ENCODE assay signal across 16 mouse cellular contexts in the genomic region with DNA sequence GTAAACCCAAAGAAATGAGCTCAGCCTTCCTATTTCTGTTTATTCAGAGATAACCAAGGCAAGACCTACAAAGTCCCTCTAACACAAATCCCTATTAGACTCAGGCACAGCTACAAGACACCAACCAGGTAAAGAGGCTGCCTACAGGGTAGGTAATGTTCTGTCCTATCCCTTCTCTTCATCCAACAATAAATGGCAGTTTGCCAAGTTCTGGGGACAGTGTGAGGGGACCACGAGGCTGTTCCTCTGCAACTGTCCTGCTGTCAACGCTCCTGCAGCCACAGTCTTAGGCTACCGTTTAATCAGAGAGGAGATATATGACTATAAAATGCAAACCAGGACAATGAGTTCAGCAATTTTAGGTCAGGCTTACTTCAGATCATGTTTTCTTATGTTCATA.
"Had no signal": no experiment of that assay in that cellular context is flagged by ENCODE, and none has a peak within 500 bp of the region (broad histone marks: within the 10 kb centered on the region; RNA-seq: fewer than 3 reads in every experiment).

No protein-coding gene starts in this region.

- H3K9ac ChIP-seq: liver, embryonic 15.5 days; midbrain, embryonic 13.5 days; neural tube, embryonic 12.5 days had no signal

- H3K27me3 ChIP-seq: liver, embryonic 15.5 days; megakaryocyte, embryonic 14.5 days; midbrain, embryonic 13.5 days; neural tube, embryonic 12.5 days had no signal

- H3K4me1 ChIP-seq: liver, embryonic 15.5 days; midbrain, embryonic 13.5 days; neural tube, embryonic 12.5 days had no signal

- DNase-seq: kidney, adult 11 months; kidney, adult 9 months; kidney, postnatal 36 days; layer of hippocampus, adult 9-11 months; lung, adult 2 months; lung, postnatal 36 days; right cerebral cortex, postnatal 14 days; thymus, adult 18-20 months; thymus, postnatal 14 days had no signal

- H3K4me2 ChIP-seq: liver, embryonic 11.5 days; liver, embryonic 15.5 days; midbrain, embryonic 13.5 days; neural tube, embryonic 12.5 days had no signal

- H3K36me3 ChIP-seq: limb, embryonic 10.5 days; liver, embryonic 15.5 days; midbrain, embryonic 13.5 days; neural tube, embryonic 12.5 days had no signal

- H3K27ac ChIP-seq: kidney, postnatal 0 days; limb, embryonic 10.5 days; liver, embryonic 15.5 days; midbrain, embryonic 13.5 days; neural tube, embryonic 12.5 days had no signal

- H3K4me3 ChIP-seq: limb, embryonic 10.5 days; liver, embryonic 15.5 days; megakaryocyte, embryonic 14.5 days; midbrain, embryonic 13.5 days; neural tube, embryonic 12.5 days had no signal
